Mouse (Mus musculus): ENCODE results near the gene Pnn.

The Pnn gene

GRCm38 (mm10) chr12:59076996-59077395, 10.3 kb downstream of the Pnn start:
- CTCF ChIA-PET, result interaction anchor here (0.6 kb wide), 1 partner anchor 1674 kb away, joined by 5 read pairs; no protein-coding TSS in a partner anchor

GRCm38 (mm10) chr12:59077883-59078282, 11.2 kb downstream of the Pnn start:
- CTCF ChIA-PET, result interaction anchor here (0.6 kb wide), 1 partner anchor 1675 kb away, joined by 5 read pairs; no protein-coding TSS in a partner anchor

GRCm38 (mm10) chr12:59080461-59080860, 13.8 kb downstream of the Pnn start:
- CTCF ChIA-PET, result interaction anchor here (0.5 kb wide), 1 partner anchor 25 kb away, joined by 3 read pairs; no protein-coding TSS in a partner anchor

- CTCF ChIA-PET, result no interaction called here
Measured at GRCm38 (mm10) chr12:59084446-59084845, 17.8 kb downstream of the Pnn start.

- CTCF ChIA-PET, result no interaction called here
Measured at GRCm38 (mm10) chr12:59086171-59086570, 19.5 kb downstream of the Pnn start.

- CTCF ChIA-PET, result no interaction called here
Measured at GRCm38 (mm10) chr12:59093543-59093942, 26.9 kb downstream of the Pnn start.

GRCm38 (mm10) chr12:59095104-59096025, 28.7 kb downstream of the Pnn start, which contains the start of gene Mia2:
TSS of gene Mia2 (plus strand) at chr12:59095799.
- CTCF ChIA-PET, result no interaction called here

GRCm38 (mm10) chr12:59104771-59105170, 38.1 kb downstream of the Pnn start:
- CTCF ChIA-PET, result no interaction called here

GRCm38 (mm10) chr12:59105914-59106313, 39.2 kb downstream of the Pnn start:
- CTCF ChIA-PET, result no interaction called here

- CTCF ChIA-PET, result no interaction called here
Measured at GRCm38 (mm10) chr12:59106491-59106890, 39.8 kb downstream of the Pnn start.

GRCm38 (mm10) chr12:59107926-59108325, 41.2 kb downstream of the Pnn start:
- CTCF ChIA-PET, result no interaction called here

- CTCF ChIA-PET, result no interaction called here
Measured at GRCm38 (mm10) chr12:59117184-59117583, 50.5 kb downstream of the Pnn start.

Measured in spleen, embryonic (tissue).